Mouse (Mus musculus): ENCODE measurements around the gene Mdc1.

Gene Mdc1

GRCm38 (mm10) chr17:35841076-35841950 lies at the start of gene Mdc1:
Gene Mdc1 (plus strand): TSS chr17:35841515.
- peak; percentile 97 to 98 for DNase-seq (ENCODE audit: low spot score in 2 of 2)

DNA sequence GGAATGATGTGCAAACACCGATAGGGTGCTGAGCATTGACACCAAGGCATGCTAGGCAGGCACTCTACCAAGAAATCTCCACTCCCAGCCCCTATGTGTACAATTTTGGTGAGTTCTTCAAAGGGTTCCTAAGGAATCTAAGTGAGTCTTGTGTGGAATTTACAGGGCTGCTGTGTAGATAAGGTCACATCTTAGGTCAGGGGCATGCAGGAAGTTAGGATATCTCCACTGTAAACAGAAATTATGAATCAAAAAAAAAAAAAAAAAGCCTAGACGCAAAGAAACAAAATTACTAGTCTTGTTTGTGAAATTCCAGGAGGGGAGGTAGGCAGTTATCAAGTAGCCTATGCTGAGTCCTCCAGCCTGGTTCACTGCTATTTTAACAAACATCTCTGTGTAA lies 48.5 kb upstream of the Mdc1 start:
- DNase-seq (ENCODE audit: low spot score in 2 of 2) = no peak

DNA sequence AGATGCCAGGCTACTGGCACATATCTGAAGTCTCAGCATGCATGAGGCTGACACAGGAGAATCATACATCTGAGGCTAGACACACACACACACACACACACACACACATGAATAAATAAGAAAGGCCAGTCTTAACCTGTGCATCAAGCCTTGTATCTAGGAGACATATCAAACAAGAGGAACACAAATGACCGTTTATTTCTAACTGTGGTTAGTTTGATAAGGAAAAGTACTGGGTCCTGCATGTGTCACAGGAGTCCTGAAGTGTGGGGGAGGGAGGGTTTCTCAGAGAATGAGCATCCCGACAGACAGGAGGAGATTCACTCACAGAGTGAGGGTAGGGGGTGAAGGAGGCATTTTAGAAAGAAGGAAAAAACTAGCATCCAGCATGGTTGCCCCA lies 46.2 kb upstream of the Mdc1 start:
- DNase-seq (ENCODE audit: low spot score in 2 of 2) = no peak

GRCm38 (mm10) chr17:35795656-35796055 lies 45.7 kb upstream of the Mdc1 start:
- no peak for DNase-seq (ENCODE audit: low spot score in 2 of 2)

DNA sequence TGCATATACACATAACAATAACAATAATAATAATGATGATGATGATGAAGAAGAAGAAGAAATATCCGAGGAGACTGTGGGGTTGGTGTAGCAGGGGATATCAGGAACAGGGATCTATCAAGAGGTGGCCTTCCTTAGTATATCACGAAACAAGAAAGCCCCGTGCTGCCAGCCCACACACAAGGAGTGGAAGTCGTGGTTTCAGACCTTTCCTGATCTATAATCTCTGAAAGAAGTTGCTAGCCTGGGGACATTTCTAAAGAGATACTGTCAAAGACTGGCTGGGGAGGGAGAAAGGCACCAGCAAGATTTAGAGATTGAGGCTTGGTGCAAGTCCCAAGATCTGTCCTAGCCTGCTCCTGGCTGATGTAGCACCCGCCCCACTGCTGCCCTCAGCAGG lies 44.5 kb upstream of the Mdc1 start:
- DNase-seq (ENCODE audit: low spot score in 2 of 2) = no peak

GRCm38 (mm10) chr17:35800905-35801304 lies 40.4 kb upstream of the Mdc1 start:
- no peak for DNase-seq (ENCODE audit: low spot score in 2 of 2)

DNA sequence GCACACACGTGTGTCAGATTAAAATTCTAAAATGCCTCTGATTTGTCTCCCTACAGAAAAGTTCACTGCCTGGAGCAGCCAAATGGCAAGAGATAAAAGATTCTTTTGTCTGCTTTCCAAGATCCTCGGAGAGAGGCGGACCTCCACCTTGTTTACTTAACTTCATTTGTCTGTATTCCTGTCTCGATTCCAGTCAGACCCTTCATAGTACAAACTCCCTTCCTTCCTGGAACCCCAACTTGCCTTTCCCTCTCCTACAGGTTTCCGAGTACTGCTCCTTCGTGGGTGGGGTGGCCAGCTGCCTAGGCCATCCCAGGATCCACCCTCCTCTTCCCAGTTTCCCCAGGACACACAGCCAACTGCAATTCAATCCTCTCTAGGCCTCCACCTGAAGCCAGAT lies 38.3 kb upstream of the Mdc1 start:
- no peak for DNase-seq (ENCODE audit: low spot score in 2 of 2)

- DNase-seq (ENCODE audit: low spot score in 2 of 2) = no peak
Measured at GRCm38 (mm10) chr17:35803858-35804399, 37.4 kb upstream of the Mdc1 start.

DNA sequence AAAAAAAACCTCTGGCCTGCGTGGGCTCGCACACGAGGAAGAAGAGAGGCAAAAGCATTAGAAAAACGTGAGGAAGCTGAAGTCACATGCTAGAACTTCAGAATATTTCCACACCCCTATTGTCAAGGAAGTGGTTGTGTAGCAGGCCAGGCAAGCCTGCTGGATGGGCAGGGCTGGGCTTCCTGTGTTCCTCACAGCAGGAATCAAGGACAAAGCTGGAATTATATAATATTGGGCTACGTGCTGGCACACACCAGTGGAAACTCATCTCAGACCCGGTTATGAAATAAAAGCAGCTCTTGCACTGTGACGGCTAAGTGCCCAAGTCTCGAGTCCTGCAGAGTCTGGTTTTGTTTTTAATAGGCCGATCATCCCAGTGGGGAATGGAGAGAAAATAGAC lies 33.2 kb upstream of the Mdc1 start:
- no peak for DNase-seq (ENCODE audit: low spot score in 2 of 2)

- no peak for DNase-seq (ENCODE audit: low spot score in 2 of 2)
Measured at GRCm38 (mm10) chr17:35809395-35809794, 31.9 kb upstream of the Mdc1 start.

- DNase-seq (ENCODE audit: low spot score in 2 of 2) = no peak
Measured at GRCm38 (mm10) chr17:35810900-35811648, 30.2 kb upstream of the Mdc1 start.

- DNase-seq (ENCODE audit: low spot score in 2 of 2) = no peak
Measured at GRCm38 (mm10) chr17:35812307-35812706, 29.0 kb upstream of the Mdc1 start.

- no peak for DNase-seq (ENCODE audit: low spot score in 2 of 2)
Measured at GRCm38 (mm10) chr17:35812736-35813135, 28.6 kb upstream of the Mdc1 start.

- peak; percentile 30 to 48 for DNase-seq (ENCODE audit: low spot score in 2 of 2)
Measured at GRCm38 (mm10) chr17:35813245-35813647, 28.1 kb upstream of the Mdc1 start.

- no peak for DNase-seq (ENCODE audit: low spot score in 2 of 2)
Measured at GRCm38 (mm10) chr17:35813653-35814052, 27.7 kb upstream of the Mdc1 start.

GRCm38 (mm10) chr17:35814678-35815077 lies 26.6 kb upstream of the Mdc1 start:
- no peak for DNase-seq (ENCODE audit: low spot score in 2 of 2)

GRCm38 (mm10) chr17:35815836-35816235 lies 25.5 kb upstream of the Mdc1 start:
- DNase-seq (ENCODE audit: low spot score in 2 of 2) = no peak

- DNase-seq (ENCODE audit: low spot score in 2 of 2) = no peak
Measured at GRCm38 (mm10) chr17:35816686-35817085, 24.6 kb upstream of the Mdc1 start.

- no peak for DNase-seq (ENCODE audit: low spot score in 2 of 2)
Measured at GRCm38 (mm10) chr17:35817226-35817625, 24.1 kb upstream of the Mdc1 start.

DNA sequence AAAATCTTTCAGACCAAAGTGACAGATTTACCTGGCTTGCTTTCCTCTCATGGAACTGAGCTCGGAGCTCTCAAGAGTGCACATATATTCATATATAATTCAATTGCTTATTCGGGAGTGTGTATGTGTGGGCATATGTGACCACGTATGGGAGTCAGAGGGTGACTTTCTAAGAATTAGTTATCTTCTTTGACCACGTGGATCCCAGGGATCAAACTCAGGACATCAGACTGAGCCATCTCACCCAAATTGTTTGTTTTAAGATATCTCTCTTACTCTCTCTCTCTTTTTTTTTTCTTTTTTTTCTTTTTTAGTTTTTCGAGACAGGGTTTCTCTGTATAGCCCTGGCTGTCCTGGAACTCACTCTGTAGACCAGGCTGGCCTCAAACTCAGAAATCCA lies 21.2 kb upstream of the Mdc1 start:
- no peak for DNase-seq (ENCODE audit: low spot score in 2 of 2)

DNA sequence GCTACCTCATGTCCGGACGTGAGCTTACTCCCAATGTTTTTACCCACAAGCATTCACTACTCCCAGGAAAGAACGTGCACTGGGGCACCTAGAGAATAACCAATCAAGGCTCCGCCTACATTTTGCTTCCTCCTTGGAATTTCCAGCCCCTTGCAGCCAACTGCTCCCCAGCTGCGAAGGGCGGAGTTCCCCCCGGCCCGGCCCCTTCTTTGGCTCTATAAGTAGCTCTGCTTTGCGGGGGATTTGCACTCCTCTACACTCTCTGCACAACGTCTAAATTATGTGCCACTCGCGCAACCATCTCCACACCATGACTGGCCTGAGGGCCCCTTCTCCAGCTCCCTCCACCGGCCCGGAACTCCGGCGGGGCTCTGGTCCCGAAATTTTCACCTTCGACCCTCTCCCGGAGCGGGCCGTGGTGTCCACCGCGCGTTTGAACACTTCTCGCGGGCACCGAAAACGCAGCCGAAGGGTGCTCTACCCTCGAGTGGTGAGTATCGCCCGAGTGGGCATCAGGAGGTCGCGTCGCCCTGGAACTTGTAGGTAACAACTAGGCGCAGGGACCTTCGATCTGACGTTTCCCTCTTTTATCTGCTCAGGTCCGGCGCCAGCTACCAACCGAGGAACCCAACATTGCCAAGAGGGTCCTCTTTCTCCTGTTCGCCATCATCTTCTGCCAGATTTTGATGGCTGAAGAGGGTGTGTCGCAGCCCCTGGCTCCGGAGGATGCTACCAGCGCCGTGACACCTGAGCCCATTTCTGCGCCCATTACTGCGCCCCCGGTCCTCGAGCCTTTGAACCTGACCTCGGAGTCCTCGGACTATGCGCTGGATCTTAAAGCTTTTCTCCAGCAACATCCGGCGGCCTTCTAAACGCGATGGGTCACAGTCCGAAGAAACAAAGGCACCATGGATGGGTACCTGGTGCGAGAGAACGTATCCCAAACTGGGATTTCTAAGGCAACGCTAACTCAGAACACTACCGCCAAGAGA lies 19.6 kb upstream of the Mdc1 start, which contains the start of gene Ier3:
Gene Ier3 (plus strand): TSS at position 246 of the 992 bp plus-strand sequence.
- peak; percentile 50 to 52 for DNase-seq (ENCODE audit: low spot score in 2 of 2)
